Mouse (Mus musculus): ENCODE measurements around the gene Dnmbp.

Dnmbp gene

GRCm38 (mm10) chr19:43803866-43804265 lies 136.1 kb downstream of the Dnmbp start:
- DNase-seq (ENCODE audit: low read depth, low spot score): no peak

DNA sequence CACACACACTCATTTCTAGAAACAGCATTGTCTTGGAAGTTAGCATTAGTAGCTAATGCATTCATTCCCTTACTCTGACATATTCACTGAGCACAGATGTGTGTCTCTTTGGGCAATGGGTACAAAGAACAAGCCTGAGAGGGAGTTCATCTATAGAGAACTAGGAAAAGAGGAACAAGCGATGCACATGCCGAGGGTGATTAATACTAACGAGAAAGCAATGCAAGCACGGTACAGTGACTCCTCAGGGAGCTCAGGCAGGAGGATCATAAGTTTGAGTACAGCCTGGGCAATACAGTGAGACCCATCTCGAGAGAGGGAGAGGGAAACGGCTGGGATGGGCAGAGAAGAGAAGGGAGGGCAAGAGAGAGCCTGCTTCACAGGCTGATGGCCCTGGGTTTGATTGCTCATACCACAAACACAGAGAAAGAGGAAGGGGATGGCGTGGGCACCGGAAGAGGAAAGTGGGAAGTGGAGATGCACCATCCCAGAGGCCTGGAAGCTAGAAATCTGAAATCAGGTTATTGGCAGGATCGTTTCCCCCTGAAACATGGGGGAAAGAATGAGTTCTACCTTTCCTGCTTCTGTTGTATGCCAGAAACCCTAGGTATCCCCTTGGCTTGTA lies 138.5 kb downstream of the Dnmbp start:
- DNase-seq (ENCODE audit: low read depth, low spot score): no peak

GRCm38 (mm10) chr19:43797216-43797615 lies 142.8 kb downstream of the Dnmbp start:
- DNase-seq (ENCODE audit: low read depth, low spot score): no peak

All from brain, adult 2 months (tissue).